Mouse (Mus musculus) lung, embryonic 14.5 days (tissue): Measurements from ENCODE around the gene Pde4c. TPM values are rescaled to one million over a fixed set of nuclear protein-coding genes. Genes with fewer than 3 reads are reported as not detected.

Source experiments
- ATAC-seq: fragments of 200-750 bp; cut with Nextera tagmentation; 2 replicates; pipeline ENCODE4 v1.8.0; 2017; ENCODE audit warnings: mild to moderate bottlenecking, moderate TSS enrichment, moderate library complexity; ENCODE audit not compliant: insufficient read depth
- DNase-seq: peaks from one replicate; pipeline ENCODE4 v3.0.0-alpha.2; 2015
- H3K27ac ChIP-seq: fragments of 300-500 bp; sonication (generic); 2 replicates; pipeline ENCODE4 v1.5.1; 2014; ENCODE audit warnings: low read depth, mild to moderate bottlenecking, moderate library complexity
- H3K27me3 ChIP-seq: fragments of 300-500 bp; sonication (generic); 2 replicates; pipeline ENCODE4 v1.6.1; 2014; ENCODE audit warnings: low read length, control low read depth; ENCODE audit not compliant: insufficient read depth
- H3K36me3 ChIP-seq: fragments of 300-500 bp; sonication (generic); 2 replicates; pipeline ENCODE4 v1.6.1; 2014; ENCODE audit warnings: control low read depth; ENCODE audit not compliant: insufficient read depth
- H3K4me1 ChIP-seq: fragments of 300-500 bp; sonication (generic); 2 replicates; pipeline ENCODE4 v1.6.1; 2014; ENCODE audit warnings: antibody characterized with exemption, control low read depth; ENCODE audit not compliant: insufficient read depth
- H3K4me2 ChIP-seq: fragments of 300-500 bp; sonication (generic); 2 replicates; pipeline ENCODE4 v1.6.1; 2014; ENCODE audit warnings: mild to moderate bottlenecking
- H3K4me3 ChIP-seq: fragments of 300-500 bp; sonication (generic); 2 replicates; pipeline ENCODE4 v1.5.1; 2014; ENCODE audit warnings: low read depth, low read length
- H3K9ac ChIP-seq: fragments of 300-500 bp; sonication (generic); 2 replicates; pipeline ENCODE4 v1.6.1; 2014
- H3K9me3 ChIP-seq: fragments of 300-500 bp; sonication (generic); 2 replicates; pipeline ENCODE4 v1.6.1; 2016; ENCODE audit warnings: low read depth, low read length, control low read depth
- CTCF ChIP-seq: IDR thresholded peaks from 2 replicates; pipeline ENCODE4 v1.5.1; 2016; ENCODE audit warnings: antibody characterized with exemption, low read depth
- WGBS: fragments of 180-500 bp; shearing (Covaris S2); extraction: QIAGEN DNeasy Blood & Tissue Kit; methylation state at CpG from one replicate; pipeline ENCODE4 v1.1.7; 2014; 5-methylcytosine and 5-hydroxymethylcytosine counted together
- polyA plus RNA-seq: library from polyadenylated mRNA; unstranded; fragments of >200 nt; fragmentation: Nextera tagmentation; extraction: Ambion mirVana; gene quantifications from 2 replicates; pipeline ENCODE4 v1.2.1, GENCODE M21; 2014

The Pde4c gene
- polyA plus RNA-seq, 1 experiment from 2014 or later = 0.17 TPM

GRCm38 (mm10) chr8:70689892-70690390 lies 33.6 kb upstream of the Pde4c start:
- no peak for TF ChIP-seq CTCF
- ATAC-seq (no peak), DNase-seq (no peak)
- 72% methylated on average over 5 of the region's 5 CpGs for WGBS
- Histone ChIP-seq H3K9me3 (no peaks in the 10 kb centered on the region), H3K36me3 (no peaks in the 10 kb centered on the region), H3K9ac (no peak overlapping the region), H3K27ac (no peak overlapping the region), H3K4me3 (no peak overlapping the region), H3K27me3 (no peaks in the 10 kb centered on the region), H3K4me2 (no peak overlapping the region), H3K4me1 (peaks cover 12% of the 10 kb centered on the region)

DNA sequence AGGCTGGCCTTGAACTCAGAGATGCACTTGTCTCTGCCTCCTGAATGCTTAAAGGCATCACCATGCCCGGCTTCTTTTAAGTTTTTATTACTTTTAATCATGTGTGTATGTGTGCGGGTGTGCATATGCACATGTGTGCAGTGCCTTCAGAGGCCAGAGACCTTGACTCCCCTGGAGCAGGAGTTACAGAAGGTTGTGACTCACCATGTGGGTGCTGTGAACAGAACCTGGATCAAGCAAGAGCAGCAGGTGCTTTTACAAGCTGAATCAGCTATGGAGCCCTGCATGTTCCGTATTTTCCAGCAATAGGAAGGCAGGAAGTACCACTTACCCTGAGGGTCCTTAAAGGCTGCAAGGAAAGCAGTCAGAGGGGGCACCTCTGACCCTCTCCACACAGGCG lies 32.3 kb upstream of the Pde4c start:
- Histone ChIP-seq H3K4me1 (peaks cover 20% of the 10 kb centered on the region), H3K27ac (peak overlapping the region; percentile 87), H3K27me3 (no peaks in the 10 kb centered on the region), H3K4me2 (peak overlapping the region; percentile 72), H3K9me3 (no peaks in the 10 kb centered on the region), H3K9ac (peak overlapping the region; percentile 55), H3K4me3 (peak overlapping the region; percentile 30), H3K36me3 (no peaks in the 10 kb centered on the region)
- 56% methylated on average over 4 of the region's 4 CpGs for WGBS
- no peak for ATAC-seq
- no peak for TF ChIP-seq CTCF
- no peak for DNase-seq

DNA sequence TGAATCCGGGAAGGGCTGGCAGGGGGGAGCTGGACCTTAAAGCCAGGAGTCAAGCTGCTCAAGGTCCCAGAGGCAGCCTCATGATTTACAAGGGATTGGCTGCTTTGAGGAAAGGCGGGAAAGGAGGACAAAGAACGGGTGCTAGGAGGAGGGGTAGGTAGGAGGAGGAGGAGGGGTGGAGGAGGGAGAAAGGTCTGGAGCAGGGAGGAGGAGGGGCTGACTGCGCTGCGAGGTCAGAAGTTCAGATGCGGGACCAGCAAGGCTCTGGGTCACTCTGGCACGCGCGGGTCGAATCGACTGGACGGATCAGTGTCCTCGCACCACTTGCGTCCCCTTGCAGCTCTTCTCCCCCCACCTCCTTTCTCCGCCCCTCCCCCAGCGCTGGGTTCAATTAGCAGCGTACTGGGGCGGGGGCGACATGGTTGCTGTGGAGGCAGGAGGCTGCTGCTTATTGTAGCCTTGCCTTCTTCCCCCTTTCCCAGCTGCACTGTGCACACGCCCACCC lies 31.7 kb upstream of the Pde4c start:
- no peaks in the 10 kb centered on the region for H3K9me3 ChIP-seq
- H3K4me2 ChIP-seq = peak overlapping the region; percentile 72
- peak; percentile 39 for ATAC-seq
- peak overlapping the region; percentile 30 for H3K4me3 ChIP-seq
- H3K36me3 ChIP-seq = no peaks in the 10 kb centered on the region
- no peak for TF ChIP-seq CTCF
- WGBS = under 1% methylated on average over 20 of the region's 20 CpGs
- H3K9ac ChIP-seq = peak overlapping the region; percentile 55
- H3K4me1 ChIP-seq = peaks cover 24% of the 10 kb centered on the region
- peak; percentile 76 for DNase-seq
- no peaks in the 10 kb centered on the region for H3K27me3 ChIP-seq
- H3K27ac ChIP-seq = peak overlapping the region; percentile 87

- H3K36me3 ChIP-seq = no peaks in the 10 kb centered on the region
- no peak for ATAC-seq
- no peak for TF ChIP-seq CTCF
- no peak for DNase-seq
- peaks cover 35% of the 10 kb centered on the region for H3K4me1 ChIP-seq
- no peak overlapping the region for H3K4me3 ChIP-seq
- H3K27me3 ChIP-seq = no peaks in the 10 kb centered on the region
- 66% methylated on average over 5 of the region's 5 CpGs for WGBS
- no peak overlapping the region for H3K27ac ChIP-seq
- H3K4me2 ChIP-seq = no peak overlapping the region
- no peak overlapping the region for H3K9ac ChIP-seq
- no peaks in the 10 kb centered on the region for H3K9me3 ChIP-seq
Measured at GRCm38 (mm10) chr8:70693636-70694035, 29.9 kb upstream of the Pde4c start.

DNA sequence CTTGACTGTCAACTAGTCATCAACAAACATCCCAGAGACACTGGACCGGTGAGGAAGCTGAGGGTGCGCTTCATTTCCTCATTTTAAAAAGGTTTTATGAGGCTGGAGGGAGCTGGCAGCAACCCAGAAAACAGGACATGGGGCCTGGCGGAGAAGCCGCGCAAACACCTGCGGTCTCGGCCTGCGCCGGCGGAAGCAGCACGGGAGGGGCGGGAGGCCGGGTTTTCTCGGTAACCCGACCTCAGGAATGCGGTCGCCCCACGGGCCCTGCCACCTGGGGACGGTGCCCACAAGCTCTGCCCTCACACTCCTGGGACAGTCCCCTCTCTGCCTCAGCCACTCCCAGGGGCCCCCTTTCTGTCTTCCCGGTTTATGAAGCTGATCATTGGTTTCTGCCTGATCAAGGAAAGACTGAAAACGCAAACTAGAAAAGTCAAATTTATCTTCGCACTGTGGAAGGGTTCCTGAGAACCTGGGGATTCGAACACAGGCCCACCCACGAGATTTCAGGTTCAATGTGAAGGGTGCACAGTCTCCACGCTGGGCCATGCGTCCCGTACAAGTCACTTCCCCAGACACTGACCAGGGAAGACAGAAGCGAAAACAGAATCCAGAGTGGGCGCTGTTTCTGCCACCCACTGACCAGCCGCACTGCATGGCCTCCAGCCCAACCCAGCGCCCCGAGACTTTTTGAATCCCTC lies 28.1 kb upstream of the Pde4c start:
- no peak for TF ChIP-seq CTCF
- peak; percentile 70 for DNase-seq
- no peak for ATAC-seq
- H3K4me1 ChIP-seq = peaks cover 35% of the 10 kb centered on the region
- H3K4me3 ChIP-seq = no peak overlapping the region
- H3K4me2 ChIP-seq = peak overlapping the region; percentile 59
- peak overlapping the region; percentile 37 for H3K9ac ChIP-seq
- no peaks in the 10 kb centered on the region for H3K27me3 ChIP-seq
- H3K27ac ChIP-seq = peak overlapping the region; percentile 95
- WGBS = 31% methylated on average over 32 of the region's 32 CpGs
- no peaks in the 10 kb centered on the region for H3K9me3 ChIP-seq
- H3K36me3 ChIP-seq = no peaks in the 10 kb centered on the region

- peak; percentile 91 for DNase-seq
- peaks cover 33% of the 10 kb centered on the region for H3K4me1 ChIP-seq
- ATAC-seq = peak; percentile 2; the same call in 1 of the 2 replicates
- H3K9ac ChIP-seq = peak overlapping the region; percentile 37
- peak overlapping the region; percentile 14 for H3K4me3 ChIP-seq
- peaks cover 2% of the 10 kb centered on the region; the same call in 1 of the 2 replicates for H3K36me3 ChIP-seq
- no peaks in the 10 kb centered on the region for H3K27me3 ChIP-seq
- no peak for TF ChIP-seq CTCF
- H3K4me2 ChIP-seq = peak overlapping the region; percentile 59
- 3% methylated on average over 31 of the region's 31 CpGs for WGBS
- H3K9me3 ChIP-seq = no peaks in the 10 kb centered on the region
- peak overlapping the region; percentile 95 for H3K27ac ChIP-seq
Measured at GRCm38 (mm10) chr8:70696019-70696885, 27.3 kb upstream of the Pde4c start.
